Mouse (Mus musculus) midbrain, embryonic 10.5 days (tissue): ENCODE measurements around the gene R3hdm2. TPM values are rescaled to one million over a fixed set of nuclear protein-coding genes. Genes with fewer than 3 reads are reported as not detected.

Experiments
- DNase-seq: peaks from one replicate; pipeline ENCODE4 v3.0.0-alpha.2; 2017; ENCODE audit warnings: low spot score
- H3K27ac ChIP-seq: fragments of 300-500 bp; sonication (generic); replicated peaks from 2 replicates; pipeline ENCODE4 v1.5.1; 2016; ENCODE audit warnings: mild to moderate bottlenecking
- H3K27me3 ChIP-seq: fragments of 300-500 bp; sonication (generic); 2 replicates; pipeline ENCODE4 v1.6.1; 2016; ENCODE audit warnings: low read depth, mild to moderate bottlenecking; ENCODE audit not compliant: poor library complexity, severe bottlenecking
- H3K36me3 ChIP-seq: fragments of 300-500 bp; sonication (generic); 2 replicates; pipeline ENCODE4 v1.6.1; 2016; ENCODE audit warnings: mild to moderate bottlenecking, moderate library complexity
- H3K4me1 ChIP-seq: fragments of 300-500 bp; sonication (generic); 2 replicates; pipeline ENCODE4 v1.6.1; 2016
- H3K4me3 ChIP-seq: fragments of 300-500 bp; sonication (generic); 2 replicates; pipeline ENCODE4 v1.5.1; 2016; ENCODE audit warnings: mild to moderate bottlenecking, moderate library complexity
- H3K9me3 ChIP-seq: fragments of 300-500 bp; sonication (generic); replicated peaks from 2 replicates; pipeline ENCODE4 v1.6.1; 2016; ENCODE audit warnings: mild to moderate bottlenecking
- WGBS: fragments of 180-500 bp; shearing (Covaris S2); methylation state at CpG from one replicate; pipeline ENCODE4 v1.1.7; 2016; 5-methylcytosine and 5-hydroxymethylcytosine counted together
- polyA plus RNA-seq: library from polyadenylated mRNA; unstranded; fragments of >200 nt; fragmentation: Nextera tagmentation; extraction: Ambion mirVana; gene quantifications from 2 replicates; pipeline ENCODE4 v1.2.1, GENCODE M21; 2016

The R3hdm2 gene
- polyA plus RNA-seq, 1 experiment from 2014 or later: 29.6 TPM

- H3K27ac ChIP-seq: no peak overlapping the region
- peaks cover 85% of the 10 kb centered on the region for H3K36me3 ChIP-seq
- H3K4me3 ChIP-seq: no peak overlapping the region
- 69% methylated on average over 5 of the region's 5 CpGs for WGBS
- H3K4me1 ChIP-seq: peaks cover 9% of the 10 kb centered on the region; the same call in 1 of the 2 replicates
- DNase-seq: no peak
- H3K27me3 ChIP-seq: no peaks in the 10 kb centered on the region
- H3K9me3 ChIP-seq: no peaks in the 10 kb centered on the region
These were observed 82.4 kb downstream of the R3hdm2 start for GRCm38 (mm10) chr10:127462411-127463096.

GRCm38 (mm10) chr10:127471281-127471988 lies 91.3 kb downstream of the R3hdm2 start:
- H3K27me3 ChIP-seq: no peaks in the 10 kb centered on the region
- peaks cover 5% of the 10 kb centered on the region; the same call in 1 of the 2 replicates for H3K4me1 ChIP-seq
- no peaks in the 10 kb centered on the region for H3K9me3 ChIP-seq
- H3K27ac ChIP-seq: no peak overlapping the region
- DNase-seq: no peak
- no peak overlapping the region for H3K4me3 ChIP-seq
- peaks cover 65% of the 10 kb centered on the region for H3K36me3 ChIP-seq
- WGBS: 73% methylated on average over 15 of the region's 15 CpGs

DNA sequence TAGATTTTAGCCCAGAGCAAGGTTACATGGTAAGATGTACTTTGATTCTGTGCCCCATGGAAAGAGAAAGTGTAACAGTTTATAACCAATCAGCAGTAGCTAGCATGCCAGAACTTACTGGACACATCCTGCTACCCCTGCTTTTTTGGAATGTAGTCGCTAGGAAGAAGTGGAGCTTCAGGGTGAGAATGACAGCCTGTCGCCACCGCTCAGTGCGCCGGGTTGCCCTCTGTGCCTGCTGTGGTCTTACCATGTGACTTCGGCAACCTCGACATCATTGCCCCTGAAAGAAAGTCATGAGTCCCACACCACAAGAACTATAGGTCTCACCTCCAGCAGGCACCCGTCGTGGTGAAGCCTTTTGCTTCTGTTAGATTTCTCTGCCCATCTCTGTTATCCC lies 92.6 kb downstream of the R3hdm2 start:
- no peak overlapping the region for H3K4me3 ChIP-seq
- no peaks in the 10 kb centered on the region for H3K9me3 ChIP-seq
- WGBS: 89% methylated on average over 9 of the region's 9 CpGs
- no peak overlapping the region for H3K27ac ChIP-seq
- no peak for DNase-seq
- H3K27me3 ChIP-seq: no peaks in the 10 kb centered on the region
- H3K36me3 ChIP-seq: peaks cover 69% of the 10 kb centered on the region
- H3K4me1 ChIP-seq: peaks cover 5% of the 10 kb centered on the region; the same call in 1 of the 2 replicates

GRCm38 (mm10) chr10:127475175-127475574 lies 95.0 kb downstream of the R3hdm2 start:
- Histone ChIP-seq H3K27ac (no peak overlapping the region), H3K4me1 (peaks cover 5% of the 10 kb centered on the region; the same call in 1 of the 2 replicates), H3K9me3 (no peaks in the 10 kb centered on the region), H3K4me3 (no peak overlapping the region), H3K36me3 (peaks cover 69% of the 10 kb centered on the region), H3K27me3 (no peaks in the 10 kb centered on the region)
- DNase-seq: no peak
- whole genome bisulfite sequencing: 95% methylated on average over 4 of the region's 4 CpGs

GRCm38 (mm10) chr10:127476541-127476940 lies 96.4 kb downstream of the R3hdm2 start:
- no peak for DNase-seq
- 0 out of 2 replicates have a peak, but pooled peaks cover under 1% of the 10 kb centered on the region for H3K4me1 ChIP-seq
- 76% methylated on average over 3 of the region's 3 CpGs for WGBS
- peaks cover 61% of the 10 kb centered on the region for H3K36me3 ChIP-seq
- no peaks in the 10 kb centered on the region for H3K27me3 ChIP-seq
- H3K27ac ChIP-seq: no peak overlapping the region
- H3K9me3 ChIP-seq: no peaks in the 10 kb centered on the region
- no peak overlapping the region for H3K4me3 ChIP-seq

DNA sequence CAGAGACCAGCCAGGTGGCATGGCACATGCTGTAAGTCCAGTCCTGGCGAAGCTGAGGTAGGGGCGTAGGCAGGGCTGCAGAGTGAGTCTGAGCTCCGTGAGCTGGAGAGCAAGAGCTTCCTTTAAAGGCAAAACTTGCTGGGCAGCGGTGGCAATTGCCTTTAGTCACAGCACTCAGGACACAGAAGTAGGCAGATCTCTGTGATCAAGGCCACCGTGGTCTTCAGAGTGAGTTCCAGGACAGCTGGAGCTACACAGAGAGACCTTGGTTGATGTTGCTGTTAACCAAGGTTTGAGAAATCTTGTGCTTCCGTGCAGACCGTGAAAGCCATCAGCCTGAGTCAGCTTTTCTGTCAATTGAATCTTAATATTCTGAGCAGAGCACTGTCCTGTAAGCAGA lies 97.2 kb downstream of the R3hdm2 start:
- Histone ChIP-seq H3K27me3 (no peaks in the 10 kb centered on the region), H3K4me3 (no peak overlapping the region), H3K4me1 (no peaks in the 10 kb centered on the region), H3K36me3 (peaks cover 60% of the 10 kb centered on the region), H3K9me3 (no peaks in the 10 kb centered on the region), H3K27ac (no peak overlapping the region)
- 88% methylated on average over 7 of the region's 7 CpGs for WGBS
- DNase-seq: no peak

DNA sequence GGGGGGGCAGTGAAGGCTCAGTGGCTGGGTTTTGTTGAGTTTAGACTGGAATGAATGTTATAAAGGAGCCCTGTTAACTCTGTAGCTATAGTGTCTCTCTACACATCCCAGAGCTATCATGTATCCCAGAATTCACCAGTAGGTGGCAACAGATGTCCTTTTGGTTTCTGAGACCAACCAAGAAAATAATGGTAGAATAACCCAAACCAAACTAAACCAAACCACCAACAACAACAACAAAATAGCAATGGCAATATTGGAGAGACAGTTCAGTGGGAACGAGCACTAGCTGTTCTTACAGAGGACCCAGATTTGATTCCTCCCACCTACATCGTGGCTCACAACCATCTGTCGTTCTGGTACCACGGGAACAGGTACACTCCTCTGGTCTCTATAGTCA lies 99.0 kb downstream of the R3hdm2 start:
- Histone ChIP-seq H3K27ac (no peak overlapping the region), H3K4me1 (no peaks in the 10 kb centered on the region), H3K27me3 (no peaks in the 10 kb centered on the region), H3K9me3 (no peaks in the 10 kb centered on the region), H3K4me3 (no peak overlapping the region), H3K36me3 (peaks cover 57% of the 10 kb centered on the region)
- DNase-seq: no peak
- WGBS: 96% methylated on average over 4 of the region's 4 CpGs

GRCm38 (mm10) chr10:127480833-127481813 lies 101.0 kb downstream of the R3hdm2 start:
- no peaks in the 10 kb centered on the region for H3K9me3 ChIP-seq
- DNase-seq: no peak
- 89% methylated on average over 19 of the region's 19 CpGs for WGBS
- H3K4me3 ChIP-seq: no peak overlapping the region
- H3K27me3 ChIP-seq: no peaks in the 10 kb centered on the region
- peaks cover 63% of the 10 kb centered on the region for H3K36me3 ChIP-seq
- H3K27ac ChIP-seq: no peak overlapping the region
- H3K4me1 ChIP-seq: no peaks in the 10 kb centered on the region

DNA sequence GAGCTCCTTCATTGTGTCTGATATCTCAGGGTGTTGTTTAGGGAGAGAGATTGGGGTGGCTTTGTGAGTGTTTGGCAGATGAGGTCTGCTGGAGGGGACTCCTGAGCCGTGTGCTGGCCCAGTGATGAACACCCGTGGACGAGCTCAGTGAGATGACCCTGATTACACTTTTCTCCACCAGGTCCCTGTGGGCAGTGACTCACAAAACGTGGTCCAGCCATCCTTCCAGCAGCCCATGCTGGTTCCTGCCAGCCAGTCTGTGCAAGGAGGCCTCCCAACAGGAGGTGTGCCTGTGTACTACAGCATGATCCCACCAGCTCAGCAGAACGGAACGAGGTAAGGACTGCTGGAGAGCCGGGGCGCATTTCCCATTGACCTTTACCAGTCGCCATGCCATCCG lies 105.1 kb downstream of the R3hdm2 start:
- DNase-seq: no peak
- H3K4me1 ChIP-seq: no peaks in the 10 kb centered on the region
- H3K27ac ChIP-seq: no peak overlapping the region
- H3K4me3 ChIP-seq: no peak overlapping the region
- H3K9me3 ChIP-seq: no peaks in the 10 kb centered on the region
- H3K36me3 ChIP-seq: peaks cover 72% of the 10 kb centered on the region
- WGBS: 94% methylated on average over 10 of the region's 10 CpGs
- H3K27me3 ChIP-seq: no peaks in the 10 kb centered on the region

DNA sequence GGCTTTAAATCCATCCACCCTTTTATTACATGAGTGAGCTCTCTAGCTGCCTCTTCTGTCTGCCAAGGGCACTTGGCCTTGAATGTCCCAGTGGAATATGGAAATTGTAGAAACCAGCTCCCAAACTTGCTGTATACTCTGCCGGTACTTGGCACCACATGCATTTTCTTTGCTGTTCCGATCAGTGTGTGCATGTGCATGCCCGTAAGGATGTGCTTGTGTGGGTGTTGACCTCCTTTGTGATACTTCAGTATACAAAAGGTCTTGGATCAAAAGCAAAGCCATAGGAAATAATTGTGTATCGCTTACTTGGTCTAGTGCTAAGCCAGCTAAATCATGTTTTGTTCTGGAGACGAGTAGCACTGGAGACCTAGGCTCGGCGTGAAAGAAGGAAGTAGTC lies 108.7 kb downstream of the R3hdm2 start:
- no peaks in the 10 kb centered on the region for H3K27me3 ChIP-seq
- H3K36me3 ChIP-seq: peaks cover 88% of the 10 kb centered on the region
- no peak overlapping the region for H3K27ac ChIP-seq
- H3K4me1 ChIP-seq: peaks cover 8% of the 10 kb centered on the region
- 90% methylated on average over 7 of the region's 7 CpGs for WGBS
- H3K9me3 ChIP-seq: no peaks in the 10 kb centered on the region
- H3K4me3 ChIP-seq: no peak overlapping the region
- DNase-seq: no peak

DNA sequence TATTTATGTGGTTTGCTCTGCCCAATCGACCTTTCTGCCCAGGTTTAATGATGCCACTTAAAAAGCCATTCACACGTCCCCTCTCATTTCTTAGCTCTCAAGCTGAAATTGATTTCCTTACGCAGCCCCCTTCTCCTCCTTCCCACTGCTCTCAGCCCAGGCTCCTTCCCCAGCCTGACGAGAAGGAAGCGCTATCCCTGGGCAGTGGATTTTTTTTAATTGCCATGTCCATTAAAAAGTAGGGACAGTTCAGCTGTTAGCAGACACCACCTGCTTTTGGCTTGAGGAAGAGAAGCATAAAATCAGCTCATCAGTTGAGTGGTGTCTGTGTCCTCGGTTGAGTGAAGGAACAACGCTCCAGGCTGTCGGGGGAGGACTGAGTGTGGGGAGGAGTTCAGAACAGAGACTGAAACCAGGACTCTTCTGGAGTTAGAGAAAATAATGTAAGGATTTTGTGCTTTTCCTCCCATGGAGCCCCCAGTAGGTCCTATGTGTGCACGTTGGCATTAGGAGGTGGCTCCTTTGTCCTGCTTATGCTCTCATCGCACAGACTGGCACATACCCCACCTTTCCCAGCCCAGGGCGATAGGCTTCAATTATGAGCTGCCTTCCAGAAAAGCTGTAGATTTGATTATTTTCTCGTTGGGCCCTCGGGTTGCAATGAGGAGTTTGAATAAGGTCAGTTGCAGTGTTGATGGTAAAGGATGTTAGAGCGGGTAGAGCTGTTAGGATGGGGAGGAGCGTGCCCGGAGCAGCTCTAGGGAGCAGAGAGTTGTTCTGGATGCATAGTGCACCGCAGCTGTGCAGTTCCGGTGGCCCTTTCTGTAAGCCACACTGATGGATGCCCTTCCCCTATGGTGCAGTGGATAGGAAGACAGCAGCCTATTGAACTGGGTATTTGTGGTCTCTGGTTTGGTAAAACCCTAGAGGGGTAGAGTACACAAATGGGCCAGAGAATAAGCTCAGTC lies 110.3 kb downstream of the R3hdm2 start:
- no peaks in the 10 kb centered on the region for H3K9me3 ChIP-seq
- peaks cover 8% of the 10 kb centered on the region for H3K4me1 ChIP-seq
- DNase-seq: no peak
- H3K4me3 ChIP-seq: no peak overlapping the region
- no peak overlapping the region for H3K27ac ChIP-seq
- H3K36me3 ChIP-seq: peaks cover 88% of the 10 kb centered on the region
- H3K27me3 ChIP-seq: no peaks in the 10 kb centered on the region
- 87% methylated on average over 18 of the region's 18 CpGs for WGBS
